Mouse (Mus musculus): ENCODE data around the gene Mapk10. TPM values are rescaled to one million over a fixed set of nuclear protein-coding genes. Genes with fewer than 3 reads are reported as not detected.

Gene Mapk10
- polyA plus RNA-seq, 1 experiment from 2014 or later: 132 TPM

- H3K4me3 ChIP-seq (ENCODE audit: low read depth, low read length): no peak overlapping the region
- H3K27me3 ChIP-seq (ENCODE audit: control insufficient read depth, insufficient read depth, low read depth, low read length): no peaks in the 10 kb centered on the region
- no peak overlapping the region for H3K27ac ChIP-seq (ENCODE audit: low read length)
- no peak overlapping the region for H3K4me2 ChIP-seq (ENCODE audit: low read length)
- no peaks in the 10 kb centered on the region; the same call in 1 of the 2 replicates for H3K36me3 ChIP-seq (ENCODE audit: control insufficient read depth, insufficient read depth, low read length)
- ATAC-seq: no peak
- H3K4me1 ChIP-seq (ENCODE audit: control insufficient read depth, insufficient read depth, low read length): no peaks in the 10 kb centered on the region
- H3K9ac ChIP-seq (ENCODE audit: low read depth, low read length): no peak overlapping the region
- H3K9me3 ChIP-seq (replicated peaks; ENCODE audit: control insufficient read depth, low read length, poor library complexity, severe bottlenecking): no peaks in the 10 kb centered on the region
These were observed 215.2 kb downstream of the Mapk10 start for GRCm38 (mm10) chr5:102995928-102996327.

- Histone ChIP-seq H3K4me2 (ENCODE audit: low read length) (no peak overlapping the region), H3K4me3 (ENCODE audit: low read depth, low read length) (no peak overlapping the region), H3K9me3 (replicated peaks; ENCODE audit: control insufficient read depth, low read length, poor library complexity, severe bottlenecking) (no peaks in the 10 kb centered on the region), H3K4me1 (ENCODE audit: control insufficient read depth, insufficient read depth, low read length) (no peaks in the 10 kb centered on the region), H3K27ac (ENCODE audit: low read length) (no peak overlapping the region), H3K36me3 (ENCODE audit: control insufficient read depth, insufficient read depth, low read length) (peaks cover 6% of the 10 kb centered on the region; the same call in 1 of the 2 replicates), H3K9ac (ENCODE audit: low read depth, low read length) (no peak overlapping the region), H3K27me3 (ENCODE audit: control insufficient read depth, insufficient read depth, low read depth, low read length) (no peaks in the 10 kb centered on the region)
- 70% methylated on average over 5 of the region's 5 CpGs for WGBS
- no peak for ATAC-seq
These were observed 217.2 kb downstream of the Mapk10 start for GRCm38 (mm10) chr5:102993951-102994350.

GRCm38 (mm10) chr5:102991691-102992090 lies 219.4 kb downstream of the Mapk10 start:
- ATAC-seq: no peak
- Histone ChIP-seq H3K4me3 (ENCODE audit: low read depth, low read length) (no peak overlapping the region), H3K27ac (ENCODE audit: low read length) (no peak overlapping the region), H3K36me3 (ENCODE audit: control insufficient read depth, insufficient read depth, low read length) (peaks cover 9% of the 10 kb centered on the region), H3K9ac (ENCODE audit: low read depth, low read length) (no peak overlapping the region), H3K9me3 (replicated peaks; ENCODE audit: control insufficient read depth, low read length, poor library complexity, severe bottlenecking) (no peaks in the 10 kb centered on the region), H3K4me1 (ENCODE audit: control insufficient read depth, insufficient read depth, low read length) (no peaks in the 10 kb centered on the region), H3K27me3 (ENCODE audit: control insufficient read depth, insufficient read depth, low read depth, low read length) (no peaks in the 10 kb centered on the region), H3K4me2 (ENCODE audit: low read length) (no peak overlapping the region)
- 64% methylated on average over 2 of the region's 2 CpGs for WGBS

- Histone ChIP-seq H3K36me3 (ENCODE audit: control insufficient read depth, insufficient read depth, low read length) (no peaks in the 10 kb centered on the region), H3K4me1 (ENCODE audit: control insufficient read depth, insufficient read depth, low read length) (peaks cover 11% of the 10 kb centered on the region), H3K4me2 (ENCODE audit: low read length) (no peak overlapping the region), H3K4me3 (ENCODE audit: low read depth, low read length) (no peak overlapping the region), H3K9ac (ENCODE audit: low read depth, low read length) (no peak overlapping the region), H3K27ac (ENCODE audit: low read length) (no peak overlapping the region), H3K9me3 (replicated peaks; ENCODE audit: control insufficient read depth, low read length, poor library complexity, severe bottlenecking) (no peaks in the 10 kb centered on the region), H3K27me3 (ENCODE audit: control insufficient read depth, insufficient read depth, low read depth, low read length) (no peaks in the 10 kb centered on the region)
- ATAC-seq: no peak
- 80% methylated on average over 2 of the region's 2 CpGs for WGBS
These were observed 232.8 kb downstream of the Mapk10 start for GRCm38 (mm10) chr5:102978382-102978781.

GRCm38 (mm10) chr5:102977138-102977537 lies 234.0 kb downstream of the Mapk10 start:
- H3K4me2 ChIP-seq (ENCODE audit: low read length): no peak overlapping the region
- H3K27me3 ChIP-seq (ENCODE audit: control insufficient read depth, insufficient read depth, low read depth, low read length): no peaks in the 10 kb centered on the region
- no peaks in the 10 kb centered on the region for H3K36me3 ChIP-seq (ENCODE audit: control insufficient read depth, insufficient read depth, low read length)
- H3K27ac ChIP-seq (ENCODE audit: low read length): peak overlapping the region; percentile 78
- no peak overlapping the region for H3K4me3 ChIP-seq (ENCODE audit: low read depth, low read length)
- H3K9ac ChIP-seq (ENCODE audit: low read depth, low read length): no peak overlapping the region
- WGBS: 42% methylated on average over 6 of the region's 6 CpGs
- peaks cover 11% of the 10 kb centered on the region for H3K4me1 ChIP-seq (ENCODE audit: control insufficient read depth, insufficient read depth, low read length)
- peak; percentile 71 for ATAC-seq
- H3K9me3 ChIP-seq (replicated peaks; ENCODE audit: control insufficient read depth, low read length, poor library complexity, severe bottlenecking): no peaks in the 10 kb centered on the region

- H3K4me3 ChIP-seq (ENCODE audit: low read depth, low read length): no peak overlapping the region
- H3K36me3 ChIP-seq (ENCODE audit: control insufficient read depth, insufficient read depth, low read length): no peaks in the 10 kb centered on the region
- no peaks in the 10 kb centered on the region for H3K27me3 ChIP-seq (ENCODE audit: control insufficient read depth, insufficient read depth, low read depth, low read length)
- 0 out of 2 replicates have a peak, but pooled peaks have one; percentile 33 for ATAC-seq
- no peaks in the 10 kb centered on the region for H3K9me3 ChIP-seq (replicated peaks; ENCODE audit: control insufficient read depth, low read length, poor library complexity, severe bottlenecking)
- H3K4me1 ChIP-seq (ENCODE audit: control insufficient read depth, insufficient read depth, low read length): peaks cover 11% of the 10 kb centered on the region
- H3K27ac ChIP-seq (ENCODE audit: low read length): peak overlapping the region; percentile 78
- H3K4me2 ChIP-seq (ENCODE audit: low read length): no peak overlapping the region
- no peak overlapping the region for H3K9ac ChIP-seq (ENCODE audit: low read depth, low read length)
These were observed 234.6 kb downstream of the Mapk10 start for GRCm38 (mm10) chr5:102976540-102976939.

- Histone ChIP-seq H3K4me2 (ENCODE audit: low read length) (no peak overlapping the region), H3K9ac (ENCODE audit: low read depth, low read length) (no peak overlapping the region), H3K36me3 (ENCODE audit: control insufficient read depth, insufficient read depth, low read length) (no peaks in the 10 kb centered on the region), H3K4me1 (ENCODE audit: control insufficient read depth, insufficient read depth, low read length) (peaks cover 11% of the 10 kb centered on the region), H3K27ac (ENCODE audit: low read length) (peak overlapping the region; percentile 47; the same call in 1 of the 2 replicates), H3K27me3 (ENCODE audit: control insufficient read depth, insufficient read depth, low read depth, low read length) (no peaks in the 10 kb centered on the region), H3K4me3 (ENCODE audit: low read depth, low read length) (no peak overlapping the region), H3K9me3 (replicated peaks; ENCODE audit: control insufficient read depth, low read length, poor library complexity, severe bottlenecking) (no peaks in the 10 kb centered on the region)
- 41% methylated on average over 4 of the region's 4 CpGs for WGBS
- no peak for ATAC-seq
These were observed 236.7 kb downstream of the Mapk10 start for GRCm38 (mm10) chr5:102974400-102974799.

GRCm38 (mm10) chr5:102964396-102964795 lies 246.7 kb downstream of the Mapk10 start:
- H3K36me3 ChIP-seq (ENCODE audit: control insufficient read depth, insufficient read depth, low read length): peaks cover 8% of the 10 kb centered on the region
- no peak overlapping the region for H3K4me3 ChIP-seq (ENCODE audit: low read depth, low read length)
- 94% methylated on average over 5 of the region's 5 CpGs for whole genome bisulfite sequencing

GRCm38 (mm10) chr5:102953414-102953813 lies 257.7 kb downstream of the Mapk10 start:
- ATAC-seq: no peak
- Histone ChIP-seq H3K4me1 (ENCODE audit: control insufficient read depth, insufficient read depth, low read length) (no peaks in the 10 kb centered on the region), H3K4me2 (ENCODE audit: low read length) (no peak overlapping the region), H3K27me3 (ENCODE audit: control insufficient read depth, insufficient read depth, low read depth, low read length) (no peaks in the 10 kb centered on the region), H3K9me3 (replicated peaks; ENCODE audit: control insufficient read depth, low read length, poor library complexity, severe bottlenecking) (no peaks in the 10 kb centered on the region), H3K36me3 (ENCODE audit: control insufficient read depth, insufficient read depth, low read length) (peaks cover 5% of the 10 kb centered on the region; the same call in 1 of the 2 replicates), H3K27ac (ENCODE audit: low read length) (no peak overlapping the region), H3K4me3 (ENCODE audit: low read depth, low read length) (no peak overlapping the region), H3K9ac (ENCODE audit: low read depth, low read length) (no peak overlapping the region)
- WGBS: 87% methylated on average over 8 of the region's 8 CpGs

More at GRCm38 (mm10) chr5:102964396-102964795, 246.7 kb downstream of the Mapk10 start:
- H3K9ac ChIP-seq (ENCODE audit: low read depth, low read length): no peak overlapping the region
- no peak for ATAC-seq
- H3K27ac ChIP-seq (ENCODE audit: low read length): no peak overlapping the region
- no peaks in the 10 kb centered on the region for H3K27me3 ChIP-seq (ENCODE audit: control insufficient read depth, insufficient read depth, low read depth, low read length)
- no peak overlapping the region for H3K4me2 ChIP-seq (ENCODE audit: low read length)
- 0 out of 2 replicates have a peak, but pooled peaks cover 3% of the 10 kb centered on the region for H3K4me1 ChIP-seq (ENCODE audit: control insufficient read depth, insufficient read depth, low read length)
- H3K9me3 ChIP-seq (replicated peaks; ENCODE audit: control insufficient read depth, low read length, poor library complexity, severe bottlenecking): no peaks in the 10 kb centered on the region
